ENCODE assay signal across 8 mouse cellular contexts in genomic region chr8:119345683-119346075, GRCm38 (mm10). TPM values are rescaled to one million over a fixed set of nuclear protein-coding genes. Genes with fewer than 3 reads are reported as not detected.
DNase-seq lines count a peak whose midpoint lies in the region; ATAC-seq and TF ChIP-seq lines count a peak whose summit lies in the region.

No protein-coding gene starts in this region.

- 87% methylated on average over 15 of the region's 15 CpGs for WGBS in hindbrain, embryonic 15.5 days

- H3K9me3 ChIP-seq in hindbrain, embryonic 15.5 days, result no peaks in the 10 kb centered on the region

- peak; percentile 54 for TF ChIP-seq CTCF in layer of hippocampus, adult 2 months (conservative IDR thresholded peaks at IDR 0.05)

- ATAC-seq in hindbrain, embryonic 15.5 days (ENCODE audit: low FRiP score, low read depth), result no peak

- DNase-seq in layer of hippocampus, adult 2 months (ENCODE audit: low spot score in 2 of 2), result no peak
- DNase-seq in layer of hippocampus, postnatal 14 days (ENCODE audit: low spot score in 2 of 2), result no peak
- DNase-seq in ZHBTc4 (ENCODE audit: low read depth, low spot score), result peak; percentile 73
- DNase-seq in naive thymus-derived CD4-positive, alpha-beta T cell, adult 2 months (ENCODE audit: low read depth), result peak; percentile 44
- DNase-seq in MN1 (ENCODE audit: low spot score), result no peak
- no peak for DNase-seq in gastrocnemius, postnatal 25 days
- DNase-seq in Muller cell, postnatal 12 days (ENCODE audit: inconsistent ontology term), result no peak

- peak overlapping the region; percentile 97; the same call in 1 of the 2 replicates for H3K9ac ChIP-seq in hindbrain, embryonic 15.5 days

- H3K27ac ChIP-seq in layer of hippocampus, adult 2 months, result no peak overlapping the region
- no peak overlapping the region for H3K27ac ChIP-seq in hindbrain, embryonic 15.5 days (replicated peaks)

- H3K36me3 ChIP-seq in hindbrain, embryonic 15.5 days, result peaks cover 35% of the 10 kb centered on the region

- H3K27me3 ChIP-seq in hindbrain, embryonic 15.5 days, result peaks cover 2% of the 10 kb centered on the region; the same call in 1 of the 2 replicates

- H3K4me3 ChIP-seq in layer of hippocampus, adult 2 months, result no peak overlapping the region; the same call in 1 of the 2 replicates
- peak overlapping the region; percentile 92 for H3K4me3 ChIP-seq in hindbrain, embryonic 15.5 days

- peaks cover 15% of the 10 kb centered on the region for H3K4me1 ChIP-seq in hindbrain, embryonic 15.5 days (replicated peaks)

- H3K4me2 ChIP-seq in hindbrain, embryonic 15.5 days, result peak overlapping the region; percentile 62

RNA-seq across cellular contexts. Expression of gene Hsbp1, which starts 1.4 kb away (rescaled TPM):
- 100 to 1,000 TPM; 315 to 337 TPM for total RNA-seq in layer of hippocampus, adult 2 months (2021)
- 100 to 1,000 TPM; 540 to 542 TPM for total RNA-seq in layer of hippocampus, postnatal 14 days (2021)
- 757 and 781 TPM in 2 replicates for polyA plus RNA-seq in hindbrain, embryonic 15.5 days (2015; fragmentation: Nextera tagmentation; extraction: Ambion mirVana)
- total RNA-seq in gastrocnemius, postnatal 25 days (2021), result 100 to 1,000 TPM; 139 to 145 TPM

RNA-seq across cellular contexts. Expression of gene Mlycd, which starts 49.0 kb away (rescaled TPM):
- 10 to 100 TPM; 29.1 to 30.8 TPM for total RNA-seq in layer of hippocampus, adult 2 months (2021)
- 10 to 100 TPM; 24.1 to 27.0 TPM for total RNA-seq in layer of hippocampus, postnatal 14 days (2021)
- 16.8 and 18.5 TPM in 2 replicates for polyA plus RNA-seq in hindbrain, embryonic 15.5 days (2015; fragmentation: Nextera tagmentation; extraction: Ambion mirVana)
- 10 to 100 TPM; 76.5 to 78.1 TPM for total RNA-seq in gastrocnemius, postnatal 25 days (2021)

Comparison
In these comparisons a context has a peak if more than half of its experiments do, and no peak if none do; other contexts are left out.
1. DNase-seq: peak in ZHBTc4 (single experiment) and naive thymus-derived CD4-positive, alpha-beta T cell, adult 2 months (single experiment); none in layer of hippocampus, adult 2 months (0 of 2), layer of hippocampus, postnatal 14 days (0 of 2), MN1 (single experiment), gastrocnemius, postnatal 25 days (single experiment) and Muller cell, postnatal 12 days (single experiment).